Mouse (Mus musculus) CD8-positive naive resting alpha-beta T cell, adult 57 days (primary cell): Measurements from ENCODE around the gene Hgf. TPM values are rescaled to one million over a fixed set of nuclear protein-coding genes. Genes with fewer than 3 reads are reported as not detected.

Experiments
- total RNA-seq: library from RNA; stranded (reverse); gene quantifications from one replicate; pipeline ENCODE4 v1.2.4, GENCODE M21; 2023

Gene Hgf
- 0.24 TPM for total RNA-seq

GRCm38 (mm10) chr5:16553304-16554047, at the start of gene Hgf:
Hgf (plus strand) TSS chr5:16553495.

Other genes with a start within 250 kb of the Hgf start
- gene Gm28710, start 238.3 kb downstream of the Hgf start, total RNA-seq: not detected